ENCODE assay signal across 13 mouse cellular contexts in the genomic region with DNA sequence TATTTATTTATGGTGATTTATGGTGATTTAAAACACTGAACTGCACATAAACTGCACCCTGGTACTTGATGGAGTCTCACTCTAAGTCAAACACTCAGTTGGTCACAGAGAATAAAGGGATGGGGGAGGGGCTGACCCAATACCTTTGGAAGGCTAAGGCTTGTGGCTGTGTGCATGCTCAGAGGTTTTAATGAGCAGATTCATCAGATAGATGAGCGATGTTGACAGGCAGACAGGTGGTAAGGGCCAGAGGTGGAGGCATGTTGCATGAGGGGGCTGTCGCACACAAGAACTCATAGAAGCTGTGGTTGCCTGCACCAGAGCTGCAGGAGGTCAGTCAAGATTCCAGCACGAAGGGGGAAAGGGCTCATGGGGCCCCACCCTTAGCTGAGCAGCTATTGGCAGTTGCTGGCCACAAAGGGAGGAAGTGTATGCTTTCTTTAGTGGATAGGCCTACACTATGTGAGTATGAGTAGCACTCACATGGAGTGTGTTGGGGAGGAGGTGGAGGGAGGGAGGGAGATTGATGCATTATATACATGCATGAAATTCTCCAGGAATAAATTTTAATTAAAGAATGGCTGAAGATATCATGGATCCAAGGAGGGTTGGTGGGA. TPM values are rescaled to one million over a fixed set of nuclear protein-coding genes. Genes with fewer than 3 reads are reported as not detected.
DNase-seq lines count a peak whose midpoint lies in the region; ATAC-seq lines count a peak whose summit lies in the region.
"Had no signal": no experiment of that assay in that cellular context is flagged by ENCODE, and none has a peak within 500 bp of the region (broad histone marks: within the 10 kb centered on the region; RNA-seq: fewer than 3 reads in every experiment).

No protein-coding gene starts in this region.

- no peak overlapping the region for H3K9ac ChIP-seq in neural tube, embryonic 11.5 days (ENCODE audit: low read length)
- no peak overlapping the region for H3K9ac ChIP-seq in hindbrain, embryonic 16.5 days (ENCODE audit: low read depth, low read length)
- no peak overlapping the region for H3K9ac ChIP-seq in neural tube, embryonic 14.5 days (replicated peaks; ENCODE audit: low read depth, low read length)
- H3K9ac ChIP-seq: heart, embryonic 13.5 days had no signal

- peaks cover 8% of the 10 kb centered on the region; the same call in 1 of the 2 replicates for H3K4me1 ChIP-seq in neural tube, embryonic 11.5 days (ENCODE audit: control insufficient read depth, insufficient read depth, low read length)
- no peaks in the 10 kb centered on the region for H3K4me1 ChIP-seq in hindbrain, embryonic 16.5 days (ENCODE audit: control insufficient read depth, insufficient read depth, low read depth, low read length)
- peaks cover 4% of the 10 kb centered on the region; the same call in 1 of the 2 replicates for H3K4me1 ChIP-seq in neural tube, embryonic 14.5 days (ENCODE audit: control insufficient read depth, insufficient read depth, low read length)
- H3K4me1 ChIP-seq: heart, embryonic 13.5 days had no signal

- H3K36me3 ChIP-seq in neural tube, embryonic 11.5 days (ENCODE audit: control insufficient read depth, insufficient read depth, low read length), result no peaks in the 10 kb centered on the region
- no peaks in the 10 kb centered on the region for H3K36me3 ChIP-seq in hindbrain, embryonic 16.5 days (ENCODE audit: control insufficient read depth, insufficient read depth, low read length)
- no peaks in the 10 kb centered on the region for H3K36me3 ChIP-seq in neural tube, embryonic 14.5 days (ENCODE audit: control insufficient read depth, insufficient read depth, low read length)
- H3K36me3 ChIP-seq: G1E; heart, embryonic 13.5 days had no signal

- no peaks in the 10 kb centered on the region for H3K9me3 ChIP-seq in neural tube, embryonic 11.5 days (ENCODE audit: control insufficient read depth, low read length)
- no peaks in the 10 kb centered on the region for H3K9me3 ChIP-seq in hindbrain, embryonic 16.5 days (ENCODE audit: control insufficient read depth, low read length)
- H3K9me3 ChIP-seq in neural tube, embryonic 14.5 days (ENCODE audit: control insufficient read depth, low read length), result no peaks in the 10 kb centered on the region
- H3K9me3 ChIP-seq: G1E; heart, embryonic 13.5 days had no signal

- H3K27ac ChIP-seq in neural tube, embryonic 11.5 days (ENCODE audit: low read depth, low read length), result no peak overlapping the region
- H3K27ac ChIP-seq in hindbrain, embryonic 16.5 days (ENCODE audit: low read depth, low read length), result no peak overlapping the region
- no peak overlapping the region for H3K27ac ChIP-seq in neural tube, embryonic 14.5 days (ENCODE audit: low read depth, low read length)
- H3K27ac ChIP-seq: heart, embryonic 13.5 days had no signal

- peak; percentile 62 for ATAC-seq in neural tube, embryonic 11.5 days (ENCODE audit: insufficient read depth, low FRiP score, low TSS enrichment)
- peak; percentile 43; the same call in 1 of the 2 replicates for ATAC-seq in hindbrain, embryonic 16.5 days
- ATAC-seq in neural tube, embryonic 14.5 days (ENCODE audit: low read depth), result peak; percentile 48

- no peaks in the 10 kb centered on the region for H3K27me3 ChIP-seq in neural tube, embryonic 11.5 days (ENCODE audit: control insufficient read depth, insufficient read depth, low read length)
- H3K27me3 ChIP-seq in hindbrain, embryonic 16.5 days (replicated peaks; ENCODE audit: control insufficient read depth, insufficient read depth, low read length), result no peaks in the 10 kb centered on the region
- no peaks in the 10 kb centered on the region for H3K27me3 ChIP-seq in neural tube, embryonic 14.5 days (ENCODE audit: control insufficient read depth, insufficient read depth, low read length)
- H3K27me3 ChIP-seq: heart, embryonic 13.5 days had no signal

- DNase-seq in embryo, embryonic 10.5 days (ENCODE audit: low spot score), result peak; percentile 29
- no peak for DNase-seq in embryo, embryonic 9.5 days (ENCODE audit: extremely low spot score)
- DNase-seq in neural tube, embryonic 11.5 days (ENCODE audit: low spot score), result no peak
- no peak for DNase-seq in neural tube, embryonic 10.5 days (ENCODE audit: extremely low spot score, low spot score)
- DNase-seq in right cerebral cortex, postnatal 10 days (ENCODE audit: low spot score in 2 of 2), result no peak
- DNase-seq in right cerebral cortex, adult 18-20 months, result no peak
- DNase-seq: cerebellum, postnatal 10 days; lung, adult 2 months; thymus, adult 2 months had no signal

- WGBS in neural tube, embryonic 11.5 days, result 39% methylated on average over 3 of the region's 3 CpGs
- WGBS in hindbrain, embryonic 16.5 days, result 48% methylated on average over 3 of the region's 3 CpGs
- 42% methylated on average over 3 of the region's 3 CpGs for WGBS in neural tube, embryonic 14.5 days

- no peak overlapping the region for H3K4me3 ChIP-seq in neural tube, embryonic 11.5 days (ENCODE audit: low read depth, low read length)
- H3K4me3 ChIP-seq in hindbrain, embryonic 16.5 days (ENCODE audit: low read length), result no peak overlapping the region
- no peak overlapping the region for H3K4me3 ChIP-seq in neural tube, embryonic 14.5 days (ENCODE audit: low read depth, low read length)
- H3K4me3 ChIP-seq: heart, embryonic 13.5 days had no signal

- H3K4me2 ChIP-seq in neural tube, embryonic 11.5 days (ENCODE audit: low read depth), result no peak overlapping the region
- H3K4me2 ChIP-seq in hindbrain, embryonic 16.5 days (ENCODE audit: low read length), result no peak overlapping the region
- H3K4me2 ChIP-seq in neural tube, embryonic 14.5 days (ENCODE audit: low read depth, low read length), result no peak overlapping the region
- H3K4me2 ChIP-seq: heart, embryonic 13.5 days had no signal

RNA-seq across cellular contexts. Expression of a gene that starts 52.1 kb away (rescaled TPM):
- polyA plus RNA-seq in neural tube, embryonic 11.5 days (2014; fragmentation: Nextera tagmentation; extraction: Ambion mirVana), result 0.15 and 0.29 TPM in 2 replicates
- 0.10 and 0.19 TPM in 2 replicates for polyA plus RNA-seq in hindbrain, embryonic 16.5 days (2015; fragmentation: Nextera tagmentation; extraction: Ambion mirVana)
- polyA plus RNA-seq in neural tube, embryonic 14.5 days (2014; fragmentation: Nextera tagmentation; extraction: Ambion mirVana), result 0.09 TPM in 1 of 2 replicates, not detected in the other
- polyA plus RNA-seq: G1E; lung, adult 2 months had no signal
